Mouse (Mus musculus) ES-CJ7 (cell line): Measurements from ENCODE around the gene 6430628N08Rik.

ENCODE experiments used
- DNase-seq: peaks from one replicate; pipeline ENCODE4 v3.0.0; 2011; ENCODE audit warnings: low read depth, low spot score

Gene 6430628N08Rik

DNA sequence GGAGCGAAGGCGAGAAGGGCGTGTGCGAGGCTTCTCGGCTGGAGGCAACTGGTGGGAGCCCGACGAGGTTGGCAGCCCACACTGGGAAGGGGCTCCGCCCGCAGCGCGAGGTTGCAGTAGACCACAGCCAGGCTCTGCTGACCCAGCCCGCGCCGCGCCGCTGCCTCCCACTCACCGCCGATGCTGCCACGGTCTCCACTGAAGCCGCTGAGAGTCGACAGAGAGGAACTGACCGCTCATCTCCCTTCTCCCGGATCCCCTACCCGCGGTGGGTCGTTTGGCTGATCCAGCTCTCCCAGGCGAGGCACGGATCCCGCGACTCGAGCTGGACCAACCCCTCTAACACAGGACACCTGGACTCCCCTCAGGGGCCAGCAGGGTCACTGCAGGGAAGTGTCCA, at the start of gene 6430628N08Rik:
6430628N08Rik (plus strand) TSS at position 113 of the 400 bp plus-strand sequence.
- DNase-seq: no peak

DNA sequence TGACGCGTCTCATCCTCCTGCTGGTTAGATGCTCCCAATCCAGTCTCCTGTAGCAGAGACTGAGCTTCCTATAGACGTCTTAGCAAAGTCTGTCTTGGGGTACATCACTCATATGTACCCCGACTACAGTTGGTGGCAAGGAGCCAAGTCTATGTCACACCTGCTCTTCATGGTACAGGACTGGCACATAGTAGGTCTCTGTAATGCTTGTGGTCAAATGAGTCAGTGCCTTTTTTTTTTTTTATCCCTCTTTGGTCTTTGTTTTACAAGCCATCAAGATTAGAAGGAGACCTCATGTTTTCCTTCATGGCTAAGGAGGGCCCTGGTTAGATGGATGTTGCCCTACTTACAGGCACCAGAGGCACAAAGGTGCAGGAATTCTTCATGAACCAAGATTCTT, 49.6 kb upstream of the 6430628N08Rik start:
- no peak for DNase-seq

DNA sequence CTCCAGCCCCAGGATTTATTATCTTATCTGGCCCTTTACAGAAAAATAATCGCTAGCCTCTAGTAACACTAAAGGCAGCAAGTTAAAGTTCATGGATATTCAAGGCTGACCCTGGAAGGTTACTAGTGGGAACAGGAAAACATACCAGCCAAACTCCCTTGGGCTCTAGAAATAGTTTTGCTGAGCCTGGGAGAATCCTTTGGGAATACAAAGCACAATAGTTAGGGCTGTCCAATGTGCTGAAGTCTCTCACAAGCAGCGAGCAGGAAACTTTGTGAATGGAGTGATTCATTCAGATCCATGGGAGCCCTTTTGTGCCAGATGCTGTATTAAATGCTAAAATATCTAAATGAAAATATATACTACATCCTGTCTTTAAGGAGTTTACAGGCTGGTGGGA, 43.8 kb upstream of the 6430628N08Rik start:
- no peak for DNase-seq

DNA sequence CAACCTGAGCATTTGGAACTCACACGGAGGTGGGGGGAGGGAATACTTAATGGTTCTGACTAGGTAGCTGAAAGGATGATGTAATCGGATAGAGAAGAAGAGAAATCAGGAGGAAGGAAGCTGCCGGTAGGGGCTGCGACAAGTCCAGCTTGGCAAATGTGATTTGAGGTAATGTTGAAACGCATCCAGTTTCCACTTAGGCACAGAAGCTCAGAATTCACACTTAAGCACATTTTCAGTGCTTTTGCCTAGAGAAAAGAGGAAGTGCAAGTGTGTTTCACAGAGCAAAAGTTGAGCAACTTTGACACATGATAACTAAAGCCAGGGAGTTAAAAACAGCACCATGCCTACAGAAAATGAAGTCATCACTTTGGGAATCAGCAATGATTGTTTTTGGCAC, 43.1 kb upstream of the 6430628N08Rik start:
- peak; percentile 20 for DNase-seq

DNA sequence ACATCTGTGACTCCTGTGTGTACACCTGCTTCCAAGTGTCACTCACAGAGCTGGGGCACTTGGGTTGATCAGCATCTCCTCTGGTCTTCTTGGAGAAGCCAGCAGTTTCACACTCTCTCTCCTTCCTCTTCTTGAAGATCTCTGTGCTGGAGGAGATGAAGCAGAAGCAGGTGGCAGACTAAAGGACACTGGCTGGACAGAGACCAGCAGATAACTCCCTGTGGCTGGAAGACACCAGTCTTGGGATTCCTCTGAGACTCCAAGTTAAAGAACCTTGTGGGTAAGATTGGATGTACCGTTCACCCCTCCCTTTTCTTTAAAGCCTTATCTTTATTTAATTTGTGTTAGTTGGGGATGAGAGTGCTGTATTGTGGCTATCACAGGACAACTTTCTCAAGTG, 42.4 kb upstream of the 6430628N08Rik start:
- no peak for DNase-seq

DNA sequence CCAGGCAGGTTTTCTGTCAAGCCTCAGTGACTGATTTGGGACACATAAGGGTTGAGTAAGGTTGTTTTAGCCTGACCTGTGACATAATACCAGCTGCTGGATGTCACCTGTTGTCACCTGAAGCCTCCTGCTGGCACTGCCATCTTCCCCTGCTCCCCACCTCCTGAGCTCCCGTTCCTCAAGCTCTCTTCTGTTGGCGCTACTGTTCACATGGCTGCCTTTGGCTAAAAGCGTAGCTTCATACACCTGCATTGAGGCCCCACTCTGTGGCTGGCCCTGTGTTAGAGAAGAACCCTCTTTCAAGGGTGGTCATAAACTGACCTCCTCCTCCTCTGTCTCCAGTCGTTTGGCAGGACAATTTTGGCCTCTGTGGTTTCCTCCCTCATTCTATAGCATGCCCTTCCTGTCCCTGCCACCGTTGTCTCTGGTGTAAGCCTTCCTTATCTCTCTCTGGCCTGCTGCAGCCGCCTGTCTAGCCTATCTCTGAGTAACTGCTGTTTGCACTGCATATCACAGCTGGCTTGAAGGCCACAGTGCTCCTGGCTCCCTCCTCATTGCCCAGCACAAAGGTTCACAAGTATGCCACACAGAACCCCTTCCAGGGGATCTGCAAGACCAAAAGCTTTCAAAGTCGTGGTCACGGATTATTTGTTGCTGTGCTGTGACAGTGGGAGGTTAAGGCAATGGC, 41.3 kb upstream of the 6430628N08Rik start:
- no peak for DNase-seq

DNA sequence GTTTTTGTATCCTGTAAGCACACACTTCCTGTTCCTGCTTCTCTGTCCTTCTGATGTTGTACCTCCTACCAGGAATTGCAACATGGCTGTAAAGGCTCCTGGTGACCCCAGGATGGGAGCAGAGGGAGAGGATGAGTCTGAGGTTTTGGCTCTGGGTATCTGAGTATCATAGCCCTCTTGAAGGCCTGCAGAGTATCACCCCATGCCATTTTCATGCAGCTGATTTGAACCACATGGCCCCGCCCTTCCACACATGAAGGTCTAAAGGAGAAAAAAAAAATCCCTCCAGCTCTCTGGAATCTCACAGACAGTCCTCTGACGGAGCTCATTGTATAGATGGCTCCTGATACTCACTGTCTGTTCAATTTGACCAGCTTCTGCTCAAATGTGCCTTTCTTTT, 40.4 kb upstream of the 6430628N08Rik start:
- no peak for DNase-seq

DNA sequence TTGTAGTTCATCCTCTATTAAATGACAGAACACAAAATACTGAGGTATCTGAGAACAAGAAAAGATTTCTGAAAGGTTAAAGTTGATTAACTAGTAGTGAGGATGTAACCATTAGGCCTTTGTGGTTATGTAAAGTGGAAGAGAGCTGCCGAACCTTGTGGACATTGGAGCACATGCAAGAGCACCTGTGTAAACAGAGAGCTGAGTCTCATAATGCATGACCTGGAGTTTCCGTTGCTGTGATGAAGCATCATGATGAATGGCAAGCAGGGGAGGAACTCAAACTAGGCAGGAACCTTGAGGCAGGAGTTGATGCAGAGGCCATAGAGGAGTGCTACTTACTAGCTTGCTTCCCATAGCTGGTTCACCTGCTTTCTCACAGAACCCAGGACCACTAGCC, 39.8 kb upstream of the 6430628N08Rik start:
- no peak for DNase-seq

DNA sequence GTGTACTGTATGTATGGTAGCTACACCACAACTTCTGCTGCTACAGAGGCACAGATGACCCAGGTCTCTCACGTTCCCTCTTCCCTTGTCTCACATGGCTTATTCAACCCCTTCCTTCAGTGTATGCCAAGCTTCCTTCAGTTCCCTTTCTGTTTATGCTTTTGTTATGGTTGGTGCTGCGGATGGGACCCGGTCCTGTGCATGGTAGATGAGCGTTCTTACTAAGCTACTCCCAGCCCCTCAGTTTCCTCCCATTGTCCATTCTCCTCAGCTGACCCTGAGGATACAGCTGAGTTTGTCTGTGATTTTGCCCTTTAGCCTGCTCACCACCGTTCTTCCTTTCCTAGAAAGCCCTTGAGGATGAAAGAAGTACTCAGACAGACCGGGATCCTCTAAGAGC, 38.9 kb upstream of the 6430628N08Rik start:
- no peak for DNase-seq

DNA sequence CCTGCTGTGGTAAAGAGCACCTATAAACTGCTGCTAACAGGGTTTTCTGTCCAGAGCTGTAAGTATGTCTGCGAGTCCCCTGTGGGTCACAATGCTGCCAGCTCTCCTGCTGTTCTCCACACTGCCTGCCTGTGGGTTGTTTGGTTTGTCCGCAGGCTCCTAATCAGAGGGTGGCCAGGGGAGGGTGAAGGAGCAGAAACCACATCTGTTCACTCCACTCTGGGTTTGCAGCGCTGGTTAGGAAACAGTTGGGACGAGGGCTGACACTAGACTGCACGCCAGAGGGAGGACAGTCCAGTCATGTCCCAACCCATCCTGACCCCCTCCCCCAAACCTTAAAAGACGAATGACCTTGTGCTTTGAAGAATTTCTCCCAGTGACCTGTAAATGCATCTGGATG, 35.4 kb upstream of the 6430628N08Rik start:
- DNase-seq: no peak

DNA sequence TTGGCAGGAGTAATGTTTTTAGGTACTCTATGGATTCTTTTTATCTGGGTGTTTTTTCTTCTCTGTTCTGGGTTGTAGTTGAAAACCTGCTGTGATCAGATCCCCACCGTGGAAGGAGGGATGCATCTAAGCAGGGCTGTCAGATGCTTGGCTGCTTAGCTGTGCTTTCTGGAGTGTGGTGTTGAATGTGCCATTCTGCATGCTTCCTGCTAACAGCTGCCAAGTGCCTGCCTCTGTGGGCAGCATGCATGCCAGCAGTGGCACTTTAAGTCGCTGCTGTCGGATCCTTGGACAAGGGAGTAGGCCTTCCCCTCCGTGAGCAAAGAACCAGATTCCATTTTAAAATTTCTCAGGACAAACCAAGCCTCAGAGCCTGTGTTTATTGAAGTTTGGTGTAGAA, 34.9 kb upstream of the 6430628N08Rik start:
- DNase-seq: no peak

DNA sequence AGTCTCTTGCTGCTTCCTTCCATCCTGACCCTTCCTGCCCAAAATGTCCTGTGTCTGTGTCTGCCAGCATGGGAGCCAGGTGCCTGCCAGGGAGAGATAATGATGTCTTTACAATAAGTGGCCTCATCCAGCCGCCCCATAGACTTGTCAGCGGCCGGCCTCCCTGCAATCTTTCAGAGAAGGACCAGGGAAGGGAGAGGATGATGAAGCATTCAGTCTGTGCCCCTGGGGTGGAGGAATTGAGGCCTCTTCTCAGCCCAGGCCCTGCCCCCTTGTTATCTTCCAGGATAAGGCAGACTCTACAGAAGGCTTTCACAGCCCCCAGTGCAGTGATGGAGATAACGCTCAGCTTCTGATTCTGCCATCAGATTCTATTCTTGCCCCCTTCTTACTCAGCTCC, 34.2 kb upstream of the 6430628N08Rik start:
- DNase-seq: no peak

DNA sequence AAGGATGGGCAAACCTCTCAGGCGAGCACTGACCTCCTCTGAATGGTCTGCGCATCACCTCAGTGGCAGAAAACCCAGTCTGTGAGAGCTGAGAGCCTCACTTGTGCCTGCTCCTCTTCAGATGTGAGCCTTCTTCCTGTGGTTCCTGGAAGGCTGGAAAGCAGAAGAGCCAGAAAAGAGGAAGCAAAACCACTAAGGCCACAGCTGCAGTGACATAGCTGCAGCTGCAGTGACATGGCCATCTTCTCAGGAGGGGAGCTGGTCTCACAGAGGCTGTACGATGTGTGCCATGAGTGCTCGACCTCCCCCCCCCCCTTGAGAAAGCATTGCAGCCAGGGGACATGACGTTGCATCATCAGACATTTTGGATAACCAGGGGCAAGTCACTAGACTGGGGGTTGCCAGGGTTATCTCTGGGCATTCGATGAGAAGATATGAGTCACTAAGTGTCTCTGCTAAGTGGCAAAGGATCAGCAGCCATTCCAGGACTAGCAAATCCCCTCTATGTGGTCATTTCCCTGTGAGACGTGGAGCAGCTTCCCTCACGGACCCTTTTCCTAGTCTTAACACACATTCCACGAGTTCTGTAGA, 33.1 kb upstream of the 6430628N08Rik start:
- DNase-seq: no peak

DNA sequence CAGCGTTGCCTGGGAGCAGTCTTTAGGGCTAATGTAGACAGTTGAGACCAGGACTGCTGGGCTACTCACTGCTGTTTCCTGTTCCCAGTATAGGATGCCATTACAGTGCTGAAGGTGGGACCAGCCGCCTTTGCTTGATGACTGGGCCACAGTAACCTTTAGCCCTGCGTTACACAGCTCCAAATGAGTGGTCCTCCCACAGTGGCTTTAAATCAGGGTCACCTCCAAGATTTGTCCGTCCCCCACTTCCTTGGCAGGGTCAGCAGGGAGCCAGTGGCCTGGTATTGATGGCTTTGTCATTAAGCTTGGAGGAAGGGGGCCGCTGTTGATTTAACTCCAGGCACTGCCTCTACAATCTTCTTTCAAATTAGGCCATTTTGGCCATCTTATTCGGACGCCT, 27.1 kb upstream of the 6430628N08Rik start:
- DNase-seq: no peak

DNA sequence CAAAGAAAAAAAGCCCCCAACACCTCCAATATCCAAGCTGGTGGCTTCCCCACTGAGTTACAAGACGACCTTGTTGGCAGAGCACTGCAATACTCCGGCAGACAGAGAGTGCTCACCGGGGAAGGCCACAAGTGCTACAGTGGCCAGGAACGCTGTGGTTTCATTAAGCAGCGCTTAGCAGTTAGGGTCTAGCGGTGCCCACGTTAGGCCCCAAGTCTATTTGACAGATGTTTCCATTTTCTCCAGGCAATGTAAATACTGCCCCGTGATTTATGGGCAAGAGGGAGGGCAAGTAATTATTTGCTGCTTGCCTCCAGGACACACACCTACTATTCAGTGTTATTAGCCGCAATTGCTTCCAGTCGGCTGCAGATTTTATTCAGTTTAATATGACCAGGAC, 26.6 kb upstream of the 6430628N08Rik start:
- DNase-seq: no peak

DNA sequence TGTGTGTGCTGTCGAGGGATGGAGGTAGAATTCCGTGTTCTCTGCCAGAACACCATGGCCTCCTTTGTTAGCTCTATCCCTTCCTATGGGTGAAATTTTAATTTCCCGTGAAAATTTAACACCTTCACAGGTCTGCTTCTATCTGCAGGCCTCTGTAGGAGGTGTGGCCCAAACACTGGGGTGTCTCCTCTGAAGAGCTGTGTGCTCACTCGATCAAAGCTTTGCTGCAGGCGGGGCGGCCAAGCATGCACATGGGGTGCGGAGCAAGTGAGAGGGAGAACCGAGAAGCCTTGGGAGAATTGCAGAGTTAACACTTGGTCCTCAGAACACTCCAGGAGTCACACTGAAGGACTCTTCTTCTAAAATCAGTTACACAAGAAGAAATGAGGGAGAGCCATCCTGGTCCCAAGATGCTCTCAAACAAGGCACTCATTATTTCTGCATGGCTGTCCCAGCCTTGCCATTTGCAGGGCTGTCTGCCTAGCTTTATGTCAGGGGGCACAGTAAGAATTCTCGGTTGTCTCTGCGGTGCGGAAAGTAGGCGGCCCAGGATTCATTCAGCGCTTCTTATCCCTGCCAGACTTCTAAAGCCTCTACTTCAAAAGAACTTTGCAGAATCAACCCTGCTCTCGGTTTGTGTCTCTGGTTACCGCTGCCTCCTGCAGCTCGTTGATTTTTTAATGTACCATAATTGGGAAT, 20.8 kb upstream of the 6430628N08Rik start:
- no peak for DNase-seq

DNA sequence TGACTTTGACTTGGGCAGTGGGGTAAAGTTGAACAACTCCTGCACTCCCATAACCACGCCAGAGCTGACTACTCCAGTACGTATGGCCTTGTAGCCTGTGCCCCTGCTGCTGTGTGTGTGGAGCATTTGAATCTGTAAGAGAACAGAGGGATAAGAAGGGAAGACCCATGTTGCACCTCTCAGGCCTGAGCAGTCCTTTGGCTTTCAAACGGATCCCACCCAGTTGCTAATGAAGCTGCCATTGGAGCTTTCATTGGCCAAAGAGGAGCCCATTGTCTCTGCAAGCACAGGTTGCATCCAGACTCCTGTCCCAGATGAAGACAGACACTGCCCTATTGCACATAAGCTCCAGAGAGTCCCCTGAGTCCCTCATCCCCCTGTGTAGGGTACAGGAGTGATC, 17.2 kb upstream of the 6430628N08Rik start:
- DNase-seq: peak; percentile 60

DNA sequence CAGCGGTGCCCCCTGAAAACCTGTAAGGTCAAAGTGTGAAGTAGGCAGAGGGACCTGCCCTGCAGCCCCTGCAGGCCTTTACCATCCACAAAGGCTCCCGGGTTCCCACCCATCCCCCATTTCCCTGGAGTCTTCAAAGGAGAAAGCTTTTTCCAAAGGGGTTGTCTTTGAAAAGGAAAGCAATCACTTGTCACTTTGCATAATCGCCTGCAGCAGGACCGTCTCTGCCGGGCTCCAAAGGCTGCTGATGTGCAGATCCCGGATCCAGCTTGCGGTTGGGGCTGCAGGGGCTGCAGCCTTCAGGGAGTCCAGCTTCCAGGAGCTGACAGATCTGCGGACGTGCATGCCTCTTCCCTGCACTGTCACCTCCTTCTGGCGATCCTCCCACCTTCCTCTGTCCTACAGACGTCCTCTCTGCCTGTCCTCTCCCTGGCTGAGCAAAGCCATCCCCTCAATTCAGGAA, 12.2 kb upstream of the 6430628N08Rik start:
- DNase-seq: peak; percentile 86

DNA sequence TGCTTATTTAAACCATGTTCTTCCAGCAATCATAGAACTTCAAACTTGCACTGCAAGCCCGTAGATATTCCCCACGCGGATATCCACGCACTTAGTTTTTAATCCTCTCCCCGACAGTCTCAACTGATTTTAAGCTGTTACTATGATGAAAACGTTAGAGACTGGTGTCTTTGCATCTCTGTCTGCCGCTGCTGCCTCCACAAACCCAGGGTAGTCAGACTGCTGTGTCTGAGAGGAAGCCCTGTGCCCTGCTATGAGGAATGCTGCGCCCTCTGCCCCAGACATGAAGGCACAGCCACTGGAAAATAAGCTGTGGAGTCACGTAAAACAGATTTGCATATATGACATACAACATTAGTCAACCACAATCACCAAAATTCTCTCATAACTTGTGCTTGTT, 11.6 kb upstream of the 6430628N08Rik start:
- DNase-seq: no peak

DNA sequence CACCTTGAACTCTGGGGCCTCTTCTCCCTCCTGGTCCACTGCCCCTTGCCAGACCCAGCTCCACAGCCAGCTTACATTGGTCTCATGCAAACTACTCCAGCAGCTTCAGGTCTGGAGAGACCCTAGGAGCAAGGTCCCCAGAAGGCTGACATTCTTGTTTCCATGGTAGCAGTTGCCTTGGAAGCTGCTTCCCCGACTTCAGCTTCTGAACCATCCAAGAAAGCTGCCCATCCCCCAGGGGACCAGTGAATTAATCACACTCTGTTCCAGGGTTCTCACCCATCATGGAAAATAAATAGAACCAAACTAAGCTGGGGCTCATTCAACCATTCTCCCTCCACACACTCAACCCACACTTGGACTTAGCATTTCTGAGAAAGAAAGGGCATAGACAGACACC, 9.3 kb upstream of the 6430628N08Rik start:
- DNase-seq: no peak

DNA sequence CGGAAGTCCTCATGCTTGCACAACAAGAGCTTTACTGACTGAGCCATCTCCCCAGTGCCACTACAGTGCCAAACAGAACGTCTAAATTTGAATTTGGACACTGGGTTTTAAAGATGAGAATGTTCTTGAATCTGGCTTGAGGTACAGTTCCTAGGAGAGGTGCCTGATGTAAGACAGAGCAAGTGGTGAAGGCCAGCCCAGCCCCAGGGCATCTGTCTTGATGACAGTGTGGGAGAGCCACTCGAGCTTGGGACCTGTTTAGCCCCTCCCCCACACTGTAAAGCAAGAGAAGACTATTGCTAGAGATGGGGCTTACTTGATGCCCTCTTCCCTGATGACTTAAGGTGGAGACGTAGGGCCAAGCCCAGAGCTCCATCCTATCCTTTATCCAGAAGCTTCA, 8.3 kb upstream of the 6430628N08Rik start:
- DNase-seq: no peak

DNA sequence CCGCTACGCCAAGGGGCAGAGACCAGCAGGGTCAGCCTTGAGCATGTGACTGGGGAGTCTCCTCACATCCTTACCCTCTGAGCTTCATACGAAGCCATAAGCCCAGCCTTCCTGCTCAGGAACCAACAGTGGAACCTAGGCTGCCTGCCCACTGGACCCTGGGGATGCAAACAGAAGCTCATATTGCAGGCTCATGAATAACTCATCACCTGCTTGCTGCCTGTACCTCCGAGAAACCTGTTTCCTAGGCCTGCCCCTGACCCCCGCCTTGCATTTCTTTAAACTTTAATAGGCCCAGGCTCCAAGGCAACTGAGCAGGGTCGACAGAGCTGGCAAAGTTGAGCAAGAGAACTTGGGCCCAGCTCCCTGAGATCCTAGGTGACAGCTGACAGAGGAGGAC, 6.4 kb upstream of the 6430628N08Rik start, which contains the start of gene Kncn:
Kncn (plus strand) TSS at position 379 of the 400 bp plus-strand sequence.
- DNase-seq: no peak

DNA sequence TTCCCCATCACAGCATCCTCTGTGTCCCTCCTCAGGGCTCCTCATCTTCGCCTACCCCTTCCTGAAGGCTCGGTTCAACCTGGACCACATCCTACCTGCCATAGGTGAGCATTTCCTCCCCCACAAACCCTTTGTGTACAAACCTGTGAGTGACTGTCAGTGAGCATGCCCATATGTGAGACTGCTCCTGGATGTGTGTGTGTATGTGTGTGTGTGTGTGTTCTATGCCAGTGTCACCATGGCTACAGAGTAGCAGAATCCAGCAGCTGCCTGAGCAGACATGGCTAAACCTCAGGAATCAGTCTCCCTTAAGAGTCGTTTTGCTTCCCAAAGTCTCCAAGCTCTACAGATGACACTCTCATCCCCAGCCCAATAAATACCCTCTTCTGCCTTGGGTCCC, 4.6 kb upstream of the 6430628N08Rik start:
- DNase-seq: no peak
